Mouse (Mus musculus): Measurements from ENCODE around the gene Ganc. TPM values are rescaled to one million over a fixed set of nuclear protein-coding genes. Genes with fewer than 3 reads are reported as not detected.

The Ganc gene
- total and polyA plus RNA-seq, 2 experiments from 2014 or later, result 8.2 to 10.5 TPM

DNA sequence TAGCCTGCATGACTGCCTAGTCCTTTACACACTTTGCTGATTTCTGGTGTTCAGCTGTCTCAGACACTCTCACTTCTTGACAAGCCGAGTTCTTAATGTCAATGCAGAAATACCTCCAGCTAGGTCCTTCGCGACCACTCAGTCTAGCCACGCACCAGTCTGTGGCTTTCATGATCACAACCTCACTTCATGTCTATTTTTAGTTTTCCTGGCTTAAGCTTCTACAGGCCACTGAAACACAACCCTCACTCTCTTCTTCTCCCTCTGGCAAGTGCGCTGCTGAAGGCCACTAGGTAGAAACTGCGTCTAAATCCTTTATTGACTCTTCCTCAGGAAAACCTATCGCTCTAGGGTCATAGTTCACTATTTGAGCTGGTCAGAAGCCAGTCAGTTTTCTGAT lies 59.6 kb downstream of the Ganc start:
- H3K4me3 ChIP-seq (ENCODE audit: low read length), result no peak overlapping the region
- H3K9me3 ChIP-seq (ENCODE audit: low read length), result no peaks in the 10 kb centered on the region
- H3K4me1 ChIP-seq (ENCODE audit: insufficient read depth, low read length), result no peaks in the 10 kb centered on the region
- ATAC-seq (no peak), DNase-seq (ENCODE audit: low spot score) (no peak)
- 93% methylated on average over 7 of the region's 7 CpGs for WGBS
- no peak for TF ChIP-seq CTCF (IDR thresholded peaks at IDR 0.05; ENCODE audit: low read depth)
- no peak overlapping the region for H3K4me2 ChIP-seq (ENCODE audit: low read depth, low read length)
- H3K9ac ChIP-seq (replicated peaks; ENCODE audit: low read length), result no peak overlapping the region
- H3K27me3 ChIP-seq (ENCODE audit: insufficient read depth, low read length), result no peaks in the 10 kb centered on the region
- H3K36me3 ChIP-seq (ENCODE audit: insufficient read depth, low read length), result no peaks in the 10 kb centered on the region
- H3K27ac ChIP-seq, result no peak overlapping the region

DNA sequence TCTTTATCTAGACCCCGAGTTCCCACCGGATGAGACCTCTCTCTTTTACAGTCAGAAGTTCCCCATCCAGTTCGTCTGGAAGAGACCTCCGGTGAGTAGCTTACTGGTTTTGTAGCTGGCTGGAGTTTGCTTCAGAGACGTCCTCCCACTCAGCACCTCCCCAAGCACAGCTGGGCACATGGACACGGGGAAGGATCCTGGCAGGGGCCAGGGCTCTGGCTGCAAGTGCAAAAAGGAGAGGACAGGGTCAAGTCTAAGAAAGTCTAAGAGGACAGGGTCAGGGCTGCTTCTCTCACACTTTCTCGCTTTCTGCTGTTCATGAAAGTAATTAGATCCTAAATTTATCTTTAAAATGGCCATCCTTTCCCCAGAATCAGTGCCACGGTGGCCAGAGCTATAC lies 60.4 kb downstream of the Ganc start:
- WGBS, result 71% methylated on average over 8 of the region's 8 CpGs
- no peaks in the 10 kb centered on the region for H3K36me3 ChIP-seq (ENCODE audit: insufficient read depth, low read length)
- H3K27ac ChIP-seq, result no peak overlapping the region
- no peaks in the 10 kb centered on the region for H3K9me3 ChIP-seq (ENCODE audit: low read length)
- H3K4me1 ChIP-seq (ENCODE audit: insufficient read depth, low read length), result no peaks in the 10 kb centered on the region
- TF ChIP-seq CTCF (IDR thresholded peaks at IDR 0.05; ENCODE audit: low read depth), result no peak
- no peaks in the 10 kb centered on the region for H3K27me3 ChIP-seq (ENCODE audit: insufficient read depth, low read length)
- ATAC-seq (no peak), DNase-seq (ENCODE audit: low spot score) (no peak)
- H3K9ac ChIP-seq (replicated peaks; ENCODE audit: low read length), result no peak overlapping the region
- no peak overlapping the region for H3K4me3 ChIP-seq (ENCODE audit: low read length)
- no peak overlapping the region for H3K4me2 ChIP-seq (ENCODE audit: low read depth, low read length)

DNA sequence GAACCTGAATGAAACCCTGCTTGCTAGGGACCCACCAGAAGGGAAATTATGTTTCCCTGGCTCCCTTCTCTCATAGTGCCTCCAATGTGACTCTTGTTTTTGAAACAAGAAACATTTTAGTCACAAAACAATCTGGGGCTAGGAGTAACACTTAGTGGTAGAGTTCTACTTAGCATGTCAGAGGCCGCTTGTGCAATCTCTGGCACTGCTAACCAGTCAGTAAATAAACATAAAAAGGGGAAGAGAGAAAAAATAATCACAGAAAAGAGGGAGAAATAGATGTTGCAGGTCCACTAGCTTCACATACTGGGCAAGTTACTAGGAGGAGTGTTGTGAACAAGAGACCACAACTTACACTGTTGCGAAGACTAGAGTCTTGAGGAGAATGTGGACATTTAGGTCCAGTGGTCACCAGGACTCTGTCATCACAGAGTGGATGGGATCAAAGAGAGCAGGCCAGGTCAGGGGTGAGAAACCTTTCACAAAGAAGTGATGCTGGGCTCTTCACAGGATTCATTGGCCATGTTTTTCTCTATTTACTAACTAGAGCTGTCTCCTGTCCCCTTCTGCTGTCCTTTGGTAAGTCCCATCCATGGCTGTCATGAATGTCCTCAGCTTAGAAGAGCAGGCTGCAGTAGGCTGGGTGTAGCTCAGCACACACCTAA lies 61.2 kb downstream of the Ganc start:
- Histone ChIP-seq H3K4me1 (ENCODE audit: insufficient read depth, low read length) (no peaks in the 10 kb centered on the region), H3K27ac (no peak overlapping the region), H3K9me3 (ENCODE audit: low read length) (no peaks in the 10 kb centered on the region), H3K4me3 (ENCODE audit: low read length) (no peak overlapping the region), H3K27me3 (ENCODE audit: insufficient read depth, low read length) (no peaks in the 10 kb centered on the region), H3K9ac (replicated peaks; ENCODE audit: low read length) (no peak overlapping the region), H3K36me3 (ENCODE audit: insufficient read depth, low read length) (no peaks in the 10 kb centered on the region), H3K4me2 (ENCODE audit: low read depth, low read length) (no peak overlapping the region)
- DNase-seq (ENCODE audit: low spot score), result no peak
- WGBS, result 93% methylated on average over 2 of the region's 2 CpGs
- no peak for ATAC-seq
- TF ChIP-seq CTCF (IDR thresholded peaks at IDR 0.05; ENCODE audit: low read depth), result no peak

DNA sequence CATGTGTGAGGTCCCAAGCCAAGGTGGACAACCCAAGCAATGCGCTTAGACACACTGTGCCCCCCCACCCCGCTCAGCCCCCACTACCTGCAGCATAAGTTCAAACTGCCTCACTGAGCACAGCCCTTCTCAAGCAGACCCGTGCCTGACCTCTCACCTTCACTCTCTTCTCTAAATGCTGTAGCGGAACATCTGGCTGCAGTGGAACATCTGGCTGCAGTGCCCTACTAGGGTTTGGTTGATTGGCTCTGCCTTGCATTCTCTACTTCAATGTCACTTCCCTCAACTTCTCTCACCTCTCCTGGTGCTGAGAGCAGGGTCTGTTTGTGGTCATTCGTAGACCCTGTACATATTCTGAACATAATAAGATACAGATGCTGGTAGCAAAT lies 61.7 kb downstream of the Ganc start:
- Histone ChIP-seq H3K9me3 (ENCODE audit: low read length) (no peaks in the 10 kb centered on the region), H3K9ac (replicated peaks; ENCODE audit: low read length) (no peak overlapping the region), H3K36me3 (ENCODE audit: insufficient read depth, low read length) (no peaks in the 10 kb centered on the region), H3K27me3 (ENCODE audit: insufficient read depth, low read length) (no peaks in the 10 kb centered on the region), H3K4me3 (ENCODE audit: low read length) (no peak overlapping the region), H3K4me2 (ENCODE audit: low read depth, low read length) (no peak overlapping the region), H3K27ac (no peak overlapping the region), H3K4me1 (ENCODE audit: insufficient read depth, low read length) (no peaks in the 10 kb centered on the region)
- DNase-seq (ENCODE audit: low spot score) (no peak), ATAC-seq (no peak)
- TF ChIP-seq CTCF (IDR thresholded peaks at IDR 0.05; ENCODE audit: low read depth), result no peak
- WGBS, result 92% methylated on average over 5 of the region's 5 CpGs

DNA sequence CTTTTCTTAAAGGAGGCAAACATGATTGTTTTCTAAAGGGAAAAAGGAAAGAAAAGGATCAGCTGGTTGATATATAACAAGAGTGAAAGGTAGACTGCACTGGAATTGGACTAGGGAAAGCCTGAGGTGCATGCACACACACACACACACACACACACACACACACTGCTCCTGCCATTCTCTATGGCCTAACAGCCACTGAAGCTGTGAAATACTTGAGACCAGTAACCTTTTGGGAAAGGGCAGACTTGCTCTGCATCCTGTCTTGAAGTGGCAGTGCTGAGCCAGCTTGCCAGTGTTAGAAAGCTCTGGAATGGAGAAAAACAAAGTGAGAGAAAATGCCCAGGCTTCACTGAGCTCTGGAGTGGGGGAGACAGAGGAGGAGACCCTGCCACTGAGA lies 64.3 kb downstream of the Ganc start:
- no peaks in the 10 kb centered on the region for H3K27me3 ChIP-seq (ENCODE audit: insufficient read depth, low read length)
- no peak overlapping the region for H3K4me2 ChIP-seq (ENCODE audit: low read depth, low read length)
- no peak overlapping the region for H3K27ac ChIP-seq
- no peak overlapping the region for H3K4me3 ChIP-seq (ENCODE audit: low read length)
- DNase-seq (ENCODE audit: low spot score), result no peak
- no peak for TF ChIP-seq CTCF (IDR thresholded peaks at IDR 0.05; ENCODE audit: low read depth)
- H3K4me1 ChIP-seq (ENCODE audit: insufficient read depth, low read length), result no peaks in the 10 kb centered on the region
- no peaks in the 10 kb centered on the region for H3K9me3 ChIP-seq (ENCODE audit: low read length)
- H3K9ac ChIP-seq (replicated peaks; ENCODE audit: low read length), result no peak overlapping the region
- ATAC-seq, result no peak
- H3K36me3 ChIP-seq (ENCODE audit: insufficient read depth, low read length), result no peaks in the 10 kb centered on the region

DNA sequence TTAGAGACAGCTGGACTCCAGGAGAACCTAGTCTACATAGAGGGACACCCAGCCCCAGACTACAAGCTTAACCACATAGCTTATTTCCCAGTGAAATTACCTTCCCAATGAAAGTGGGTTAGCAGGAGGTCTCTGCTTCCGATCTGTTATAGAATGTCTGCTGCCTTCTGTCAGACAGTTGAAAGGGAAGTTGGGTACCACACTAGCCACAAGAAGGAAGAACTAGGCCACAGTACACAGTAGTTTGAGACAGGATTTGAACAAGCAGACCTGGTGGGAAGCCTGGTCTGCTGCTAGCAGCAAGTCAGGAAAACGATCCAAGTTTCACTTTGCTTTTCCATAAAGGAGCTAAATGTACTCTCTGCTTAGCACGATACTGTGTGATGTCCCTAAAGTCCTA lies 65.5 kb downstream of the Ganc start:
- Histone ChIP-seq H3K4me1 (ENCODE audit: insufficient read depth, low read length) (no peaks in the 10 kb centered on the region), H3K9me3 (ENCODE audit: low read length) (no peaks in the 10 kb centered on the region), H3K27me3 (ENCODE audit: insufficient read depth, low read length) (no peaks in the 10 kb centered on the region), H3K9ac (replicated peaks; ENCODE audit: low read length) (no peak overlapping the region), H3K36me3 (ENCODE audit: insufficient read depth, low read length) (no peaks in the 10 kb centered on the region), H3K4me3 (ENCODE audit: low read length) (no peak overlapping the region), H3K27ac (no peak overlapping the region), H3K4me2 (ENCODE audit: low read depth, low read length) (no peak overlapping the region)
- WGBS, result 88% methylated on average over 3 of the region's 3 CpGs
- TF ChIP-seq CTCF (IDR thresholded peaks at IDR 0.05; ENCODE audit: low read depth), result no peak
- DNase-seq (ENCODE audit: low spot score) (no peak), ATAC-seq (no peak)

DNA sequence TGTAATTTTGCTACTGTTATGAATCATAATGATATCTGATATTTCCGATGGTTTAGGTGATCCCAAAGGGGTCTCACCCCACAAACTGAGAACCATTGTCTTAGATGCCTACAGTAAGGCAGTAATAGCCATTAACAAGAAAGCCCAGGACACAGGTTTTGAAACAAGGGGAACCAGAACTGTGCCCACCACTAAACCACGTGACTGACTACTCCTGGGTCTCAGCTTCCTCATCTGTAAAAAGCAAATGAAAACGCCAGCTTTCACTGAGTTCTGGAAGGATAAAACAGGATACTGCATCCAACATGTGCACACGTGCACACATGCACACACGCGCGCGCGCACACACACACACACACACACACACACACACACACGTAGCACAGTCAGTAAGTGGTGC lies 66.0 kb downstream of the Ganc start:
- H3K27ac ChIP-seq, result no peak overlapping the region
- no peaks in the 10 kb centered on the region for H3K9me3 ChIP-seq (ENCODE audit: low read length)
- H3K27me3 ChIP-seq (ENCODE audit: insufficient read depth, low read length), result no peaks in the 10 kb centered on the region
- no peak overlapping the region for H3K9ac ChIP-seq (replicated peaks; ENCODE audit: low read length)
- no peak overlapping the region for H3K4me3 ChIP-seq (ENCODE audit: low read length)
- H3K4me1 ChIP-seq (ENCODE audit: insufficient read depth, low read length), result no peaks in the 10 kb centered on the region
- 87% methylated on average over 10 of the region's 10 CpGs for WGBS
- H3K36me3 ChIP-seq (ENCODE audit: insufficient read depth, low read length), result no peaks in the 10 kb centered on the region
- no peak for DNase-seq (ENCODE audit: low spot score)
- no peak for TF ChIP-seq CTCF (IDR thresholded peaks at IDR 0.05; ENCODE audit: low read depth)
- ATAC-seq, result no peak
- H3K4me2 ChIP-seq (ENCODE audit: low read depth, low read length), result no peak overlapping the region
